Mouse (Mus musculus): ENCODE data around the gene Slamf9.
A peak's percentile ranks its signal among the peaks of the same experiment; 100 is the strongest.

Gene Slamf9

DNA sequence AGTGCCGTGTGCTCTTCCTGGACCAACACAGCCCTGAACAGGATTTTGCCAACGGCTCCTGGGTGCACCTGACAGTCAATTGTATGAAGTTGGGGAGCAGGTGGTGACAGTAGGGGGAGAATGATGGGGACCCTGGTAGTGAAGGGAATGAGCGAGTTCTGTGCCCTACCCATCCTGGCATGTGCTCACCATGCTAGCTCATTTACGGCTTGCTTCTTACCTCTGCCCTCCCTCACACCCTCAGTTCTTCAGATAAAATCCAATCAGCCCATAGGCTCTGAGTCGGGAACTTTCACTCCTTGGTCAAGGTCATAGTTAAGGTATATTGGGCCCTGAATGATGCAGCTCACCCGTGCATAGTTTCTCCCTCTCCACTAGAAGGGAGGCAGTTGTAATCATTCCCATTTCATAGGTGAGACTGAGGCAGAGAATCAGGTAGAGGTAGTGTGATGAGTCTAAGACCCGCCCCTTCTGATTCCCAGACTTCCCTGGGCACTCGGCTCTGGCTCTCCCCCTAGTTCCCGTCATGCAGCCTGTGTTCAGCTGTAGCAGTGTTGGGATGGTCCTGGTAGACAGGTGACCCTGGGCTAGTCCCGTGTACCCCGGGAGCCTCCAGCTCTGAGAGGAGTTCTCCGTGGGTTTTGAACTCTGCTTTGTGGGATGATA, 14.6 kb downstream of the Slamf9 start:
- no peak for DNase-seq (ENCODE audit: low read depth, low spot score)

DNA sequence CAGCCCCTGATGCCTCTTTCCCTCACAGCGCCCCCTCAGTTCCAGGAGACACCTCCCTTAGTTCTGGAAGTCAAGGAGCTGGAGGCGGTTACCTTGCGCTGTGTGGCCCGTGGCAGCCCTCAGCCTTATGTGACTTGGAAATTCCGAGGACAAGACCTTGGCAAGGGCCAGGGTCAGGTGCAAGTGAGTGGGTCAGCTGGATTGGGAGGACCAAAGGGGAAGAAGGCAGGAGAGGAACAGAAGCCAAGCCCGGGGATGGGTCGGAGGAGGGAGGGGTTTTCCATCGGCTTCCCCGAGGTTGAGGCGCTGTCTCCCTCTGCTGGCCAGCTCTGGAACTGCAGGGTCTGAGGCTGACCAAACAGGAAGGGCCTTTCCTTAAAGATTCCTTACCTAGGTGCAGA, 15.1 kb downstream of the Slamf9 start:
- peak; percentile 73 for DNase-seq (ENCODE audit: low read depth, low spot score)

DNA sequence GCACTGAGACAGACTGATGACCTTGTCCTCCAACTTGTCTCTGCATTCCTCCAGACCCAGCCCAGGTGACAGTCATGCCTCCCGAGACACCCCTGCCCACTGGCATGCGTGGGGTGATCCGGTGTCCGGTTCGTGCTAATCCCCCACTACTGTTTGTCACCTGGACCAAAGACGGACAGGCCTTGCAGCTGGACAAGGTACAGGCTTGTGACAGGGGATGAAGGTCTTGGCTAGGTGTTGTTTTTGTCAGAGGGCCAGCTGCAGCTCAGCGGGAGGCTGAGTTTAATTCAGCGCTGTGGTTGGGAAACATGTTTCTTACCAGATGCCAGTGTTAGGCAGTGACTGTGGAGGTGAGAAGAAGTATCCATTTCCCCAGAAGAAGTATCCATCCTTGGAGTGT, 16.9 kb downstream of the Slamf9 start:
- DNase-seq (ENCODE audit: low read depth, low spot score), result no peak

DNA sequence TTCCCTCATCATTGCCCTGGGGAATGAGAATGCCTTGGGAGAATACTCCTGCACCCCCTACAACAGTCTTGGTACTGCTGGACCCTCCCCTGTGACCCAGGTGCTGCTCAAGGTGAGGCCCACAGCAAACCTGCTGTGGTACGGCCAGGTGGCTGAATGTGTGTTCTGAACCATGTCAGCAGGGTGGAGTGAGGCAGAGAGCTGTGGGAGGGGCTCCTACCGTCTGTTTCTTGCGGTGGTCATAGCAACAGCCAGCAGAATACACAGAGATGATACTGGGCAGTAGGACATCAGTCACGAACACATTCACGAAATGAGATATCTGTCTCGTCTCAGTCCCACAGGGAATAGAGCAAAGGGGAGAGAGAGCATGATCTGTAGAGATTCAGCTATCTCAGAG, 18.4 kb downstream of the Slamf9 start:
- DNase-seq (ENCODE audit: low read depth, low spot score), result no peak

DNA sequence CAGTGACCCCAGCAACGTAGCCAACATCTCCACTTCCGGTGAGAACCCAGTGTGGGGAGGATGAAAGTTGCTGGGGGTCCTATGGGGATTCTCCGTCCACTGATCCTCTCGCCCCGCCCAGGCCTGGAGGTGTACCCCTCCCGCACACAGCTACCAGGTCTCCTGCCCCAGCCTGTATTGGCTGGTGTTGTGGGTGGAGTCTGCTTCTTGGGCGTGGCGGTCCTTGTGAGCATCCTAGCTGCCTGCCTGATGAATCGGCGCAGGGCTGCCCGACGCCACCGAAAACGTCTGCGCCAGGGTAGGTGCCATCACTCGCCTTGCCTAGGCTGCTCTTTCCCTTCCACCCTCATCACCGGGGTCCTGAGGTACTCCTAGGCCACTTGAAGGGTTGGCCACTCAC, 20.9 kb downstream of the Slamf9 start:
- DNase-seq (ENCODE audit: low read depth, low spot score), result no peak

DNA sequence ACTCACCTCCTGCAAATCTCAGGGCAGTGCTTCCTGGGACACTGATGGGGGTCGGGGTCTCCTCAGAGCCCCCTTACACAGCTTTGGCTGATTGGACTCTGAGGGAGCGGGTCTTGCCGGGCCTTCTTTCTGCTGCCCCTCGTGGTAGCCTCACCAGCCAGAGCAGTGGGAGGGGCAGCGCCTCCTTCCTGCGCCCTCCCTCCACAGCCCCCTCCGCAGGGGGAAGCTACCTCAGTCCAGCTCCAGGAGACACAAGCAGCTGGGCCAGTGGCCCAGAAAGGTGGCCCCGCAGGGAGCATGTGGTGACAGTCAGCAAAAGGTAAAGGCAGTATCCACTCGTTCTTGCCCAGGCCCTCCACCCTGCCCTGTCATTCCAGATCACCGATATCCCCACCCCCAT, 22.3 kb downstream of the Slamf9 start:
- DNase-seq (ENCODE audit: low read depth, low spot score), result no peak

DNA sequence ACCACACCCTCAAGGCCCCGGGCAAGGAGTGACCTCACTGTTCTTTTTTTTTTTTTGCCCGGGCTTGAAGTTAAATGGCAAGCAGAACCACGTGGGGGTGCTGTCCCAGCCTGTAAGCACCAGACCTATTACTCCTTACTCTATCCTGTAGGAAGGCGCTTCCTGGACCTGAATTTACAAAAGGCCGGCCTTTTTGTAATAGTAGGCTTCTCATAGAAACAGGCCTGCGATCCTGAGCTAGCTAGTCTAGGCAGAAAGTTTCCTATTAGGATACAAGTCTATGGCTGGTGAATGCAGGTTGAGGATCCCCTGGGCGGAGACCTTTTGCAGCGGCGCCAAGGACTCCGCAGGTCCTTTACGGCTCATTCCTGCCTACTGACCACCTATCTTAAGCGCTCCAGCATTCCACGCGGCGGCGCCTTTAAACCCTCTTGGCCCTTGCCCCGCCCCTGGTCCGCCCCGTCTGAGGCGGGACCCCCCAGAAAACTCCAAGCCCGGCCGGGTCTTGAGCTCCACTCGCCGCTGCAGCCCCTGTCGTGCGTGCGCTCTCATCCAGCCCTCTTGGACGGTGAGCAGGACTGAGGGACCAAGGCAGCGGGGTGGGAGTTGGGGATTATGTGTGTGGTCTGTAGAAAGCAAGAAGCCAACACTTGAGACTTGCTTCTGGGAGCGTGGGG, 24.7 kb downstream of the Slamf9 start, which contains the start of gene Tagln2:
Gene Tagln2 (plus strand): TSS at position 283 of the 677 bp plus-strand sequence.
- DNase-seq (ENCODE audit: low read depth, low spot score), result no peak

DNA sequence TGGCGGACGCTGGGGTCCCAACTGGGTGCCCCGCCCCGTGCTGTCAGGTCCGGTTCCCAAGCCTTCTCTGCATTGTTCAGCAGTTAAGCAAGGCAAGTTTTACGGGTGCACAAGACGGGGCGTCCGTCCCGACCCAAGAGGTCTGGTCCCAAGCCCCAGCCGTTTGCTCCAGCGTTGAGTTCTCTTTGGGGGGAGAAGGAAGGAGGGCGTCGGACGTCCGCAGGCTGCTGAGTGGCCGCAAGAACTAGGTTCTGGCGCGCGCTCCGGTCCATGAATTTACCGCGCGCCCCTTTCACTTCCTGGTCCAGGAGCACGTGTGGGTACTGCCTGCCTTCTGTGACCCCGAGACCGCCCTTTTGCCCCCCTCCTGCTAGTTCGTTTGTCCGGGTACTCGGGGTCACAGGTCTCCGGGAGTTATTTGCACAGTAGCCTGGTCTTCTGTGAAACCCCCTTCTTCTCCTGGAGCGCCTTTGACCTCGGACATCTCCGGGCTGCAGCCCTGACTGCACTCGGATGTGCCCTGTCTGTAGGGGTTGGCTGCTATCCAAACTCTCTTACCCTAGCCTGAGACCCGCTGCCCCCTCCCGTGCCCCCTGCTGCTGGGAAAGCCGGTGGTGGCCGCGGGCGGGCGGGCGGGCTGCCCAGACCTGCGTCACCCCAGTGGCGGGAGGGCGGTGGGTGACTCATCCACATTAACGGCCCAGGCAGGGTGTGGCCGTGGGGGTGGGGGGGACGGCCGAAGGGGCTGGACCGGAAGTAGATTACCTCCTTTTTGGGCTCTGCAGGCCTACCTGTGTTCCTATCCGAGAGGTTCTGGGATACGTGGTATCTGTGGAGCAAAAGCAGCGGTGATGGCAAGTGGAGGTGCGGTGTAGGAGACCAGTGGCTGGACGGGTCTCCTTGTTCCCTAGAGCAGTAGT, 25.6 kb downstream of the Slamf9 start:
- DNase-seq (ENCODE audit: low read depth, low spot score), result no peak

DNA sequence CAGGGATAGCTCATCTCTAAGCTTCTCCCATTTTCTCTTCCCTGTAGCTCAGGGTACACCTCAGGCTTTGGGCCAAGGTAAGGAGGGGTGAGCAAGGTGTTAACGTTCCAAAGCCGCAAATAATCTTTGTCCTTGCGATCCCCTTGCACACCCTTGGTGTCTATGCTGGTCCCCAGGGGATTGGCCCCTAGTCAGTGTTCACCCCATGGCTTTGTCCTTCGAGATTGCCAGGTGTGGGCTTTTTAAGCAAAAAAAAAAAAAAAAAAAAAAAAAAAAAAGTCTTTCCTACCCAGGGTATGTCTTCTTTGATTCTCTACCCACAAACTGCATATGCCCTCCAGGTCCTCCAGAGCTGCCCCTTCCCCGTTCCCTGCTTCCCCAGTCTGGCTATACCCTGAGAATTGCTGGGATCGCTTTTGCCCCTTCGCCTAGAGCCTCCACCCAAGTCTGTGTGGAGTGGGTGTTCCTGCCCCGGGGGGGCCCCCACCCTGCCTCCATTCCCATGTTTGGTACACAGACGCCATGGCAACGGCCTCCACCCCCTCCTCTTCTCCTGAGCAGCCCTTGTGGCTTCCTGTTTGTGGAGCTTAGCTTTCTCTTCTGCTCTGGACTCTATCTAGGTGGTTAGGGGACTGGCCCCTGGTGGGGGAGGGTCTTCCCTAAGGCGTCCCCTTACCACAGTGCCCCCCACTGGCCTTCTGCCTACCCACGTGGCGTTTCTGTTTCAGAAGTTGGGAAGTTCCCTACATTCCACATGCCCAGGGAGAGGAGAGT, 26.4 kb downstream of the Slamf9 start:
- no peak for DNase-seq (ENCODE audit: low read depth, low spot score)

DNA sequence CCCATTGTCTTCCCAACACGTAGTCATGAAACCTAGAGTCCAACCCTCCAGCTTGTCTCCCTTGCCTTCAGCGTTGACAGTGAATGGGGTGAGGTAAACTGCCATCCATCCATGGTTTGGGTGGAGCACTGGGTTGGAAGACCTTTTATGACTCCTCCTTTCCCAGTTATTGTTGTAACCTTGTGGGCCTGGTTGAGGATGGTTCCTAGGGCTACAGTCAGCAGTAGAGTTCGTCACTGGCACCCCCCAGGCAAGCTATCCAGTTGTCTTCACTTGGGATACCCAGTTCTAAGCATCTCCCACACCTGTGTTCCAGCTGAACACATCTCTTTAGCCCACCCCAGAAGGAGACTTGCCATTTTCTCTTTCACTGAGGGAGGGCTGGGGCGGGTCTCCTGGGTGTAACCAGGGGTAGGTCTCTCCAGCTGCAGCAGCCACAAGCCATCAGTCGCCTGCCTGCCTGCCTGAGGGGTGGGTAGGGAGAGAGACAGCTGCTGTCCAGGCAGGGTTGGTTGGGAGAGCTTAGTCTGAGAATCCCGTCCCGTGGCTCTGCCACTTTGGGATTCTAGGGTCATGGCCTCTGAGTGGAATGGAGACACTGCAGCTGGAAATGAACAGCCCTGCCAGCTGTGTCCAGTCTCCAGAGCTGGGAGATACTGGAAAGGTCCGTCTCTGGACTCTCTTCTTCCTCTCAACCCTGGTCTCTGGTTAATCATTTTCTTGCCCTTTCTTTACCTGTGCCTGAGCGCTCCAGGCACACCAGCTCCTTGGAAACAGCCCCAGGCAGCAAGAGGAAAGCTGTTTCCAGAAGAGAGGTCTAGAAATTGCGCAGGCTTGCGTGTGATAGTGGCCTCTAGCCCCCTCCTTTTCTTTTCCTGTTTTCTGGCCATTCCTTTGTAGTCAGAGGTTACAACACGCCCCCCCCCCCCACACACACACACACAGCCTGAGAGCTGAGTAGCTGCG, 27.3 kb downstream of the Slamf9 start:
- no peak for DNase-seq (ENCODE audit: low read depth, low spot score)

DNA sequence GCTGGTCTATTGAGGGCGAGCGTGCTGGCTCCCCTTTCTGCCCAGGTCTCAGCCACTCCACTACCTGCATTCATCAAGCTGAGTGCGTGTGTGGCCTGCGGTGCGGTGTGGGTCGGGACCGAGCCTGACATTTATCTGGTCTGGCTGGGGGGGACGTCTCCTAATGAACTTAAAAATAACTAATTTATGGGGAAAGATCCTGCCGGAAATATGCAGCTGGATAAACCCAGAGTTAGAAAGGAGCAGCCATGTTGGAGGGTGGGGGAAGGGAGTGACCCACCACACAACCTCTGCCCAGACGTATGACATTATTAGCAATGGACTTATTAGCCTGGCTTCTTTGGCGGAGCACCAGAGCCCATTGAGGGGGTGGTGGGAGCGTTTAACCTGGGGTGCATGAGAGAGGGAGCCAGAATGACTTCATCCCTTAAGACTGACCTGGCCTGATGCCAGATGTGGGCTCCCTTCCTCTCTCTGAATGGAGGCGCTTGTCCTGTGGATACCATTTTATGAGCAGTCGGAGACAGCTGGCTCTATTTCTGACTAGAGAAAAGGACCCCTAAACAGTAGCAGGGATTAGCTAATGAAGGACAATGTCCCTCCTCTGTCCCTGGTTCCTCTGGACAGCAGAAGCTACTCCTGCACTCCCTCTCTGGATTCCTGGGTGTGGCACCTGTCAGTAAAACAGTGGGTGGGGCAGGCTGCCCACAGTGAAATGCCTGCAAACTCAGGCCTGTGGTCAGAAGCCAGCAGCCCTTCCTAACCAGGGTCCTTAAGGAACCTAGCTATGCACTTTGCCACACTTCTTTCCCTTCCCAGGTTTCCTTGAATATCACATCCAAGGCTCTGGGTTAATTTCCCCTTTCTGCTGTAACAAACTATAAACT, 28.2 kb downstream of the Slamf9 start:
- no peak for DNase-seq (ENCODE audit: low read depth, low spot score)

DNA sequence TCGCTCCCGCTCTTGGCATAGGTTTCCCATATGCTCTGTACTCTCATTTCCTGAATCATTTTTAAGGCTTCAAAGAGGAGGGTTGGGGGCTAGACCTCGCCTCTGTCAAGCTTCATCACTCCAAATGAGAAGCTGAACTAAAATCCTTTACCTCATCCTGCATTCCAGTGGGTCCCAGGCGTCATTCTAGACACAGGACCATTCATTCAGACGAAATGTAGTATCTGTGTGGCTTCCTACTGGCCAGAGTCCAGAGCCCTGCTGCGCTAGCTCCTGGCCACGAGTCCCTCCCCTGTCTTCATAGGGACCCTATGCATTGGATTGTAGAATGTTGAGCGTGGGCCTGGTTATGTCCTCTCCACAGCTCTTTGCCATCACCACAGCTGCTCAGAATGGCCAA, 29.6 kb downstream of the Slamf9 start:
- DNase-seq (ENCODE audit: low read depth, low spot score), result no peak

DNA sequence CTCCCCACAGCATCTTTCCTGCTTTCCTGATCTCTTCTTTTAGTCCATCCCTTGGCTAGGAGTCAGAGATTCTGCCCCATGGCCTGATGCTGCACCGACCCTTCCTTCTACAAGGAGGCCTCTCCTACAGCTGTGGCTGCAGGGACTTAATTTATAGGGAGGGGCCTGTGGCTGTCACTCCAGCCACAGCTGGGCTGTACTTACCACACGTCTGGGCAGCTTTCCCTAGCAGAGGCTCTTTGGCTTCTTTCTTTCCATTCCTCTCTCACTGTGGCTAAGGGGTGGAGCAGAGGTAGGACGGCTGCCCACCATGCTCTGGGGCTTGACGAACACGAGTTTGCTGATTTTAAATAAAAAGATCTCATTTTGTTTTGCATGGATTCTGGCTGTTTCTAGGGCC, 31.8 kb downstream of the Slamf9 start:
- no peak for DNase-seq (ENCODE audit: low read depth, low spot score)

DNA sequence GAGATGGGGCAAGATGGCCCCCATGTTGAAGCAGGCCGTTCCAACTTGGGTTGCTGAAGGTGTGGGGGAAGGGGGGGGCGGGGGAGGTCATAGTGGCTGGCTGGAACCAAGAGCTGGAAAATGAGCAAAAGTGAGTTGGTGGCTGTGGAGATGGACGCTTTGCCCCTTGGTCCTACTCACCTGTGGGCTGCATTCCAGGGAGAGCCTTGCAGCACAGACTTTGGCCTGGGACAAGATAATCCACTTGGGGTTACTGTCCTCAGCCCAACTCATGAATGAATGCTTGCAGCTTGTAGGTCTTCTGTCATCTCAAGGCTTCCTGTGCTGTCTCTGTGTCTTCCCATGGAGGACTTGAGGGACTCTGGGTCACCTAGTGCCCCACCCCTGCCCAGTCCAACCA, 32.5 kb downstream of the Slamf9 start:
- no peak for DNase-seq (ENCODE audit: low read depth, low spot score)

DNA sequence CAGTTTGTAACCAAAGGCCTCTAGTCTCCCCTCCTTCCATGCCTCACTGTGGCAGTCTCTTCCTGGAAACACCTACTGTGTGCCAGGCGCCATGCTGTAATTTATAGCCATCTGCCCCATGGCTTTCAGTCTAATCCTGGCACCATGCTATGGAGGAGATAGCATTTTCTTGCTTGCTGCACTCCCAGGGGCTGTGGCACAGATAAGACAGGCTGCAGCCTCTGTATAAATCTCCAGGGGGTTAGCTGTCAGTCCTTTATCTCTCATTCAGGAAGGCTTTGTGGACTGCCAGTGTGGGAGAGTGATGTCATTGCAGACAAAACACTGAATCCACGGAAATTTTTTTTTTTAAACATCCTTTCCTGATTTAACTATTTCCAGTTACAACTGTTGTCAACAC, 33.0 kb downstream of the Slamf9 start:
- no peak for DNase-seq (ENCODE audit: low read depth, low spot score)

DNA sequence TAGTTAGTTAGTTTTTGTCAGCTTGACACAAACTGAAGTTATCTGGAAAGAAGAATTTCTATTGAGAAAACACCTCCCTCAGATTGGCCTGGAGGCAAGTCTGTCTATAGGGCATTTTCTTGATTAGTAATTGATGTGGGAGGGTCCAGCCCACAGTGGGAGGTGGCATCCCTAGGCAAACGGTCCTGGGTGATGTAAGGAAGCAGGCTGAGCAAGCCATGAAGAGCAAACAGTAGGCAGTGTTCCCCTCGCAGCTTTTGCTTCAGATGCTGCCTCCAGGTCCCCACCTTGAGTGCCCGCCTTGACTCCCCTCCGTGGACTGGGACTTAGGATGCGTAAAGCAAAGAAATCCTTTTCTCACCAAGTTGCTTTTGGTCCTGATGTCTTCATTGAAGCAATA, 34.1 kb downstream of the Slamf9 start:
- no peak for DNase-seq (ENCODE audit: low read depth, low spot score)

DNA sequence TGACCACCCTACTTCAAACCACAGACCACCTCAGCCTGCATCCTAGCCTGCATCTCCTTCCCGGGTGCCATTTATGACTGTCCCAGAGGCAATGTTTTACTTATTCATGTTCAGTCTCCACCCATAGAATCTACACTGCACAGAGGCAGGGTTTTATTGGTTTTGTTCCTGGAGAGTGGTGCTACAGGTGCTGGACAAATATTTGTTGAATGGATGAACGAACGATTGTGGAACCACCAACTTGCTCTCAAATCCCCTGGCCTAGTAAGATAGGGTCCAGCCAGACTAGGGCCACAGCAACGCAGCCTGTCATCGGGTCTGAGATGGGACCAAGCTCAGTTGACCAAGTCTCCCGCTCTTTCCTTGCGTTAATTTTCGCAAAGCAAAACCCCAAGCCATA, 34.8 kb downstream of the Slamf9 start:
- DNase-seq (ENCODE audit: low read depth, low spot score), result no peak

DNA sequence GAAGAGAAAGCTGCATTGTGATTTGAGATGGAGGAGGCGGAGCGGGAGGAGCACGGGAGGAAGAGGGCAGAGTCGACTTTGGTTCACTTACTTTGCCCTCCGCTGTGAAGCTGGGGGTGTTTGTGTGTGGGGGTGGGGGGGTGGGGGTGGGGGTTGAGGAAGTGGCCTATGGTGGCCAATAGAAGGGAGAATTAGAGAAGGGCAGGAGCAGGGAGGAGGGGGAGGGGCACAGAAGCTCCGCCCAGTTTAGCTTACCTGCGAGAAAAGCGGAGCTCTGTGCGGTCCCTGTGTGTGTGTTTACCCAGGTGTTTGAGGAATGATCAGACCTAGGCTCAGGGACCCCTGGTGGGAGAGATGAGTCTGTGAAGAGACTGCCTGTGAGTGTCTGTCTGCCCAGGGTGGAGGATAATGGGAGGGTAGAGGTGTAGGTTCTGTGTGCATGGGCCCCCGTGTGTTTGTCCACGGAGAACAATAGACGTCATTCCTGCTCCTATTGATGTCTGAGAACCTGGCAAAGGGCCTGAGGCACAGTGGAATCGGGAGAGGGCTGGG, 35.3 kb downstream of the Slamf9 start:
- no peak for DNase-seq (ENCODE audit: low read depth, low spot score)

DNA sequence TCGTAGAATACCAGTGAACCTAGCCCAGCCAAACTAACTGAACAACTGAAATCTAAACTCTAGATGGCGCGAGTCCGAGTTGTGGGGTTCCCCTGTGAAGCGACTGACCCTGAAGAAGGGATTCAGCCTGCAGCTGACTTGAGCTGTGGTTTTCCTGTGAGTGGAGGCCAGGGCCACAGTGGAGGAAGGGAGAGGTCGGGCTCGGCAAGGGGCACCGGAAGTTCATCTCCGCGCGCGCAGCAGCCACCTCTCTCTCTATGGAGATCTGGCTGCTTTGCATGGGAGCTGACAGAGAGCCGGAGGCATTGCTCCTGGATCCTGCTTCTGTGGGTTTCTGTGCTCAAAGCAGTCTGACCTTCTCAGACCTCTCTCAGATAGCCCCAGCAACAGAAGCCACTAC, 37.8 kb downstream of the Slamf9 start:
- no peak for DNase-seq (ENCODE audit: low read depth, low spot score)

Measured in embryo, embryonic 11.5 days (tissue).